Mouse (Mus musculus): ENCODE results near the gene Ptpn3. TPM values are rescaled to one million over a fixed set of nuclear protein-coding genes. Genes with fewer than 3 reads are reported as not detected.

The Ptpn3 gene
- 10 to 100 TPM; 31.6 to 36.7 TPM for total RNA-seq (2021)

- intact Hi-C loops (cut with DNase I): no loop called here
- DNase-seq (ENCODE audit: low spot score): peak; percentile 71
These were observed at the start of gene Ptpn3 for GRCm38 (mm10) chr4:57301410-57302313. Ptpn3 (minus strand) TSS chr4:57301837.

- intact Hi-C loops (cut with DNase I): no loop called here
- no peak for DNase-seq (ENCODE audit: low spot score)
These were observed 48.9 kb upstream of the Ptpn3 start for GRCm38 (mm10) chr4:57350541-57350940.

- intact Hi-C loops (cut with DNase I): no loop called here
- no peak for DNase-seq (ENCODE audit: low spot score)
These were observed 42.4 kb upstream of the Ptpn3 start for GRCm38 (mm10) chr4:57343996-57344395.

- intact Hi-C loops (cut with DNase I): no loop called here
- no peak for DNase-seq (ENCODE audit: low spot score)
These were observed 37.3 kb upstream of the Ptpn3 start for GRCm38 (mm10) chr4:57338923-57339322.

GRCm38 (mm10) chr4:57338061-57338460, 36.4 kb upstream of the Ptpn3 start:
- DNase-seq (ENCODE audit: low spot score): no peak
- intact Hi-C loops (cut with DNase I): no loop called here

GRCm38 (mm10) chr4:57335000-57335666, 33.5 kb upstream of the Ptpn3 start:
- intact Hi-C loops (cut with DNase I): no loop called here
- no peak for DNase-seq (ENCODE audit: low spot score)

- intact Hi-C loops (cut with DNase I): no loop called here
These were observed 32.4 kb upstream of the Ptpn3 start for GRCm38 (mm10) chr4:57333926-57334548.

GRCm38 (mm10) chr4:57332511-57332910, 30.9 kb upstream of the Ptpn3 start:
- no peak for DNase-seq (ENCODE audit: low spot score)
- intact Hi-C loops (cut with DNase I): no loop called here

More at GRCm38 (mm10) chr4:57333926-57334548, 32.4 kb upstream of the Ptpn3 start:
- DNase-seq (ENCODE audit: low spot score): no peak

GRCm38 (mm10) chr4:57320606-57321327, 19.1 kb upstream of the Ptpn3 start:
- no peak for DNase-seq (ENCODE audit: low spot score)
- intact Hi-C loops (cut with DNase I): loop anchor here (2.0 kb wide), 2 partner anchors 58 to 256 kb away; no protein-coding TSS in a partner anchor

- intact Hi-C loops (cut with DNase I): no loop called here
- no peak for DNase-seq (ENCODE audit: low spot score)
These were observed 17.0 kb upstream of the Ptpn3 start for GRCm38 (mm10) chr4:57318525-57319212.

GRCm38 (mm10) chr4:57312256-57313166, 10.9 kb upstream of the Ptpn3 start:
- intact Hi-C loops (cut with DNase I): no loop called here
- DNase-seq (ENCODE audit: low spot score): no peak

- intact Hi-C loops (cut with DNase I): no loop called here
- no peak for DNase-seq (ENCODE audit: low spot score)
These were observed 10.1 kb upstream of the Ptpn3 start for GRCm38 (mm10) chr4:57311750-57312149.

GRCm38 (mm10) chr4:57308214-57309000, 6.8 kb upstream of the Ptpn3 start:
- intact Hi-C loops (cut with DNase I): no loop called here
- peak; percentile 63 for DNase-seq (ENCODE audit: low spot score)

- intact Hi-C loops (cut with DNase I): no loop called here
- DNase-seq (ENCODE audit: low spot score): no peak
These were observed 6.1 kb upstream of the Ptpn3 start for GRCm38 (mm10) chr4:57307747-57308146.

- DNase-seq (ENCODE audit: low spot score): no peak
- intact Hi-C loops (cut with DNase I): no loop called here
These were observed 4.6 kb upstream of the Ptpn3 start for GRCm38 (mm10) chr4:57306260-57306659.

GRCm38 (mm10) chr4:57305644-57306043, 4.0 kb upstream of the Ptpn3 start:
- no peak for DNase-seq (ENCODE audit: low spot score)
- intact Hi-C loops (cut with DNase I): no loop called here
